Mouse (Mus musculus) midbrain, embryonic 12.5 days (tissue): Measurements from ENCODE around the gene Fbxo47. TPM values are rescaled to one million over a fixed set of nuclear protein-coding genes. Genes with fewer than 3 reads are reported as not detected.

ENCODE experiments used
- ATAC-seq: fragments of 200-750 bp; cut with Nextera tagmentation; 2 replicates; pipeline ENCODE4 v1.8.0; 2017; ENCODE audit warnings: low read depth, moderate TSS enrichment, moderate library complexity; ENCODE audit not compliant: low FRiP score
- H3K27ac ChIP-seq: fragments of 300-500 bp; sonication (generic); replicated peaks from 2 replicates; pipeline ENCODE4 v1.5.1; 2016; ENCODE audit warnings: mild to moderate bottlenecking
- H3K27me3 ChIP-seq: fragments of 300-500 bp; sonication (generic); 2 replicates; pipeline ENCODE4 v1.6.1; 2016; ENCODE audit warnings: mild to moderate bottlenecking
- H3K36me3 ChIP-seq: fragments of 300-500 bp; sonication (generic); 2 replicates; pipeline ENCODE4 v1.6.1; 2016
- H3K4me1 ChIP-seq: fragments of 300-500 bp; sonication (generic); 2 replicates; pipeline ENCODE4 v1.6.1; 2016
- H3K4me2 ChIP-seq: fragments of 300-500 bp; sonication (generic); replicated peaks from 2 replicates; pipeline ENCODE4 v1.6.1; 2016; ENCODE audit warnings: mild to moderate bottlenecking, moderate library complexity
- H3K4me3 ChIP-seq: fragments of 300-500 bp; sonication (generic); 2 replicates; pipeline ENCODE4 v1.5.1; 2016; ENCODE audit warnings: mild to moderate bottlenecking
- H3K9ac ChIP-seq: fragments of 300-500 bp; sonication (generic); replicated peaks from 2 replicates; pipeline ENCODE4 v1.6.1; 2016; ENCODE audit warnings: mild to moderate bottlenecking, moderate library complexity
- H3K9me3 ChIP-seq: fragments of 300-500 bp; sonication (generic); 2 replicates; pipeline ENCODE4 v1.6.1; 2016; ENCODE audit warnings: mild to moderate bottlenecking
- WGBS: fragments of 180-500 bp; shearing (Covaris S2); methylation state at CpG from one replicate; pipeline ENCODE4 v1.1.7; 2016; 5-methylcytosine and 5-hydroxymethylcytosine counted together
- polyA plus RNA-seq: library from polyadenylated mRNA; unstranded; fragments of >200 nt; fragmentation: Nextera tagmentation; extraction: Ambion mirVana; gene quantifications from 2 replicates; pipeline ENCODE4 v1.2.1, GENCODE M21; 2016

The Fbxo47 gene
- polyA plus RNA-seq, 1 experiment from 2014 or later, result 0.54 TPM

GRCm38 (mm10) chr11:97808621-97809234 lies 75.2 kb downstream of the Fbxo47 start:
- peaks cover 92% of the 10 kb centered on the region for H3K4me1 ChIP-seq
- H3K4me3 ChIP-seq, result no peak overlapping the region
- H3K27ac ChIP-seq, result 0 out of 2 replicates have a peak overlapping the region, but pooled peaks have one; percentile 49
- no peaks in the 10 kb centered on the region for H3K9me3 ChIP-seq
- H3K9ac ChIP-seq, result no peak overlapping the region; the same call in 1 of the 2 replicates
- H3K4me2 ChIP-seq, result no peak overlapping the region
- no peak for ATAC-seq
- WGBS, result 36% methylated on average over 5 of the region's 5 CpGs
- H3K36me3 ChIP-seq, result peaks cover 25% of the 10 kb centered on the region
- H3K27me3 ChIP-seq, result no peaks in the 10 kb centered on the region

GRCm38 (mm10) chr11:97808093-97808492 lies 75.9 kb downstream of the Fbxo47 start:
- no peak overlapping the region for H3K27ac ChIP-seq
- H3K4me1 ChIP-seq, result peaks cover 85% of the 10 kb centered on the region
- no peak overlapping the region for H3K9ac ChIP-seq
- H3K9me3 ChIP-seq, result no peaks in the 10 kb centered on the region
- no peak for ATAC-seq
- no peaks in the 10 kb centered on the region for H3K27me3 ChIP-seq
- H3K36me3 ChIP-seq, result peaks cover 23% of the 10 kb centered on the region
- no peak overlapping the region for H3K4me3 ChIP-seq
- no peak overlapping the region for H3K4me2 ChIP-seq
- WGBS, result 85% methylated on average over 2 of the region's 2 CpGs

GRCm38 (mm10) chr11:97807626-97808025 lies 76.3 kb downstream of the Fbxo47 start:
- no peak overlapping the region for H3K4me2 ChIP-seq
- H3K4me1 ChIP-seq, result peaks cover 81% of the 10 kb centered on the region
- H3K9me3 ChIP-seq, result no peaks in the 10 kb centered on the region
- peaks cover 23% of the 10 kb centered on the region for H3K36me3 ChIP-seq
- no peak overlapping the region for H3K9ac ChIP-seq
- H3K27ac ChIP-seq, result peak overlapping the region; percentile 8; the same call in 1 of the 2 replicates
- 53% methylated on average over 6 of the region's 6 CpGs for WGBS
- H3K4me3 ChIP-seq, result no peak overlapping the region
- ATAC-seq, result no peak
- H3K27me3 ChIP-seq, result no peaks in the 10 kb centered on the region

- Histone ChIP-seq H3K27me3 (no peaks in the 10 kb centered on the region), H3K4me2 (peak overlapping the region; percentile 36; the same call in 1 of the 2 replicates), H3K4me3 (no peak overlapping the region), H3K9me3 (no peaks in the 10 kb centered on the region), H3K27ac (peak overlapping the region; percentile 74; the same call in 1 of the 2 replicates), H3K4me1 (peaks cover 79% of the 10 kb centered on the region), H3K36me3 (peaks cover 23% of the 10 kb centered on the region), H3K9ac (no peak overlapping the region)
- no peak for ATAC-seq
- 64% methylated on average over 7 of the region's 7 CpGs for WGBS
Measured at GRCm38 (mm10) chr11:97806613-97806964, 77.4 kb downstream of the Fbxo47 start.

GRCm38 (mm10) chr11:97805662-97806612 lies 78.0 kb downstream of the Fbxo47 start:
- peak overlapping the region; percentile 36 for H3K4me2 ChIP-seq
- H3K27me3 ChIP-seq, result no peaks in the 10 kb centered on the region
- peaks cover 79% of the 10 kb centered on the region for H3K4me1 ChIP-seq
- H3K9me3 ChIP-seq, result no peaks in the 10 kb centered on the region
- peaks cover 23% of the 10 kb centered on the region for H3K36me3 ChIP-seq
- peak; percentile 75 for ATAC-seq
- 42% methylated on average over 15 of the region's 15 CpGs for WGBS
- peak overlapping the region; percentile 74 for H3K27ac ChIP-seq
- H3K4me3 ChIP-seq, result peak overlapping the region; percentile 11; the same call in 1 of the 2 replicates
- peak overlapping the region; percentile 17; the same call in 1 of the 2 replicates for H3K9ac ChIP-seq

- Histone ChIP-seq H3K4me3 (no peak overlapping the region), H3K36me3 (peaks cover 23% of the 10 kb centered on the region), H3K4me1 (peaks cover 76% of the 10 kb centered on the region), H3K4me2 (peak overlapping the region; percentile 36; the same call in 1 of the 2 replicates), H3K27me3 (no peaks in the 10 kb centered on the region), H3K9me3 (no peaks in the 10 kb centered on the region), H3K27ac (peak overlapping the region; percentile 74), H3K9ac (peak overlapping the region; percentile 7; the same call in 1 of the 2 replicates)
- WGBS, result 42% methylated on average over 9 of the region's 9 CpGs
- no peak for ATAC-seq
Measured at GRCm38 (mm10) chr11:97804841-97805661, 78.9 kb downstream of the Fbxo47 start.

GRCm38 (mm10) chr11:97803847-97804246 lies 80.1 kb downstream of the Fbxo47 start:
- Histone ChIP-seq H3K27me3 (no peaks in the 10 kb centered on the region), H3K27ac (no peak overlapping the region), H3K36me3 (peaks cover 14% of the 10 kb centered on the region), H3K4me1 (peaks cover 67% of the 10 kb centered on the region), H3K9me3 (no peaks in the 10 kb centered on the region), H3K9ac (no peak overlapping the region), H3K4me2 (no peak overlapping the region), H3K4me3 (no peak overlapping the region)
- no peak for ATAC-seq
- 88% methylated on average over 5 of the region's 5 CpGs for WGBS

Other genes with a start within 250 kb of the Fbxo47 start
- gene Mllt6, start 220.7 kb downstream of the Fbxo47 start, polyA plus RNA-seq, result 3.0 and 3.2 TPM in 2 replicates
- gene Cisd3, start 198.3 kb downstream of the Fbxo47 start, polyA plus RNA-seq, result 12.4 and 13.5 TPM in 2 replicates
- 16.5 and 20.0 TPM in 2 replicates for gene Pcgf2, start 183.7 kb downstream of the Fbxo47 start, polyA plus RNA-seq
- gene Psmb3, start 180.8 kb downstream of the Fbxo47 start, polyA plus RNA-seq, result 450 and 456 TPM in 2 replicates
- 2.7 and 3.3 TPM in 2 replicates for gene Pip4k2b, start 139.4 kb downstream of the Fbxo47 start, polyA plus RNA-seq
- 22.3 and 24.4 TPM in 2 replicates for gene Cwc25, start 117.6 kb downstream of the Fbxo47 start, polyA plus RNA-seq
- 0.31 and 1.3 TPM in 2 replicates for gene 1700001P01Rik, start 108.2 kb downstream of the Fbxo47 start, polyA plus RNA-seq
- 370 and 378 TPM in 2 replicates for gene Rpl23, start 101.7 kb downstream of the Fbxo47 start, polyA plus RNA-seq
- gene Lasp1, start 85.2 kb downstream of the Fbxo47 start, polyA plus RNA-seq, result 102 and 106 TPM in 2 replicates
- gene B230217C12Rik, start 43.4 kb downstream of the Fbxo47 start, polyA plus RNA-seq, result 14.2 and 15.8 TPM in 2 replicates
- gene Plxdc1, start 102.3 kb upstream of the Fbxo47 start, polyA plus RNA-seq, result 0.34 and 0.48 TPM in 2 replicates
- 6.3 and 7.4 TPM in 2 replicates for gene Arl5c, start 112.0 kb upstream of the Fbxo47 start, polyA plus RNA-seq
- 34.3 and 35.2 TPM in 2 replicates for gene Cacnb1, start 138.9 kb upstream of the Fbxo47 start, polyA plus RNA-seq
- gene Rpl19, start 142.6 kb upstream of the Fbxo47 start, polyA plus RNA-seq, result 741 and 746 TPM in 2 replicates
- gene Stac2, start 169.3 kb upstream of the Fbxo47 start, polyA plus RNA-seq, result 0.62 and 0.73 TPM in 2 replicates